Mouse (Mus musculus) gastrocnemius, adult 2 months (tissue): ENCODE data around the gene Aatf. TPM values are rescaled to one million over a fixed set of nuclear protein-coding genes. Genes with fewer than 3 reads are reported as not detected.

Source experiments
- DNase-seq: peaks from one replicate; pipeline ENCODE4 v3.0.0; 2022
- H3K27ac ChIP-seq: fragments of 200-600 bp; 2 replicates; pipeline ENCODE4 v1.8.1; 2022; ENCODE audit warnings: mild to moderate bottlenecking
- H3K4me3 ChIP-seq: fragments of 200-600 bp; 2 replicates; pipeline ENCODE4 v1.8.1; 2022; ENCODE audit warnings: mild to moderate bottlenecking, moderate library complexity
- CTCF ChIP-seq: fragments of 200-600 bp; IDR thresholded peaks from 2 replicates; pipeline ENCODE4 v1.8.1; 2022; ENCODE audit warnings: antibody characterized with exemption, mild to moderate bottlenecking, moderate library complexity
- intact Hi-C: fragments of 180-260 bp; cut with DNase I; formaldehyde crosslinking; loops from one replicate; pipeline ENCODE4 v1.15.1; 2025
- total RNA-seq, 2 experiments: library from RNA; stranded (reverse); gene quantifications; 2 replicates each; pipeline ENCODE4 v1.2.3; 2021

The Aatf gene
- total RNA-seq, 2 experiments from 2014 or later = 13.1 to 13.2 TPM

DNA sequence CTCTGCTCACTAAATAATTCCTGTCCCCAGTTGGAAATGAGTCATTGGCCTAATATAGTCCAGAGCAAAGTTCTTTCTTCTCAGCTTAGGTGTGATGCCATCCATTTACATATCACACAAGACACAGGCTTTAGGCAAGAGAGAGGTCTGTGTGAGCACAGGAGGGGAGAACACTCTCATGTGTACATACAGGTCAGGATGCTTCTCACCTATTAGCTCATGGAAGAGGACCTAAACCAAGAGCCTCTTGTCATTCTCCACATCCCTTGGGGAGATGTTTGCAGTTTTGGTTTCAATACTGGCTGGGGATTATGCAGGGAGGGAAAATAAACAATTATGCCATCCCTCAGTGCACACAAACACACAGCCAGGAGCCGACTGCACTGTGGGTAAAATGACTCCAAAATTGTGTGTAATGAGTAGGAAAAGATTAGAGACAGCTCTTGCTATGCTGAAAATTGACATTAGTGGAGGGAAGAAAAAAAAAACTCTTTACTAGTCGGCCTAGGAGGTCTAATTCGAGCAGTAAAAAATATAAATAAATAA lies 137.3 kb downstream of the Aatf start:
- intact Hi-C loops = no loop called here
- Histone ChIP-seq H3K27ac (no peak overlapping the region), H3K4me3 (no peak overlapping the region)
- DNase-seq = no peak
- TF ChIP-seq CTCF = no peak

DNA sequence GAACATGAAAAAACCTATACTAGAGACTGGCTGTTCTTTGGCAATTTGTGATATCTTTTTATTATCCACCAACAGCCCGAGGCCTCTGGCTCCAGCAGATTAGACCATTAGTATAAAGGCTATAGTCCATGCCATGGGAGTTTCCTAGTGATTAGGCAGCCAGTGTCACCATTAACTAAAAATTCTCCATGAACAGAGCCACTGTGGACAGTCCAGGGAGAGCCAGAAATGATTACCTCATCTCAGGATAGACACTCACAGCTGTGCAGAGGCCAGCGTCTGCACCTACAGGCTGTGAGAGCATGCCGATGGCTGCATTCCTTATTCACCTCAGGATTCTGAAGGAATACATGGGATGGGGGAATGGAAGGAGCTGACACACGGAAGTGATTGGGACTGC lies 140.2 kb downstream of the Aatf start:
- H3K4me3 ChIP-seq = no peak overlapping the region
- intact Hi-C loops = no loop called here
- H3K27ac ChIP-seq = no peak overlapping the region
- no peak for DNase-seq
- no peak for TF ChIP-seq CTCF

Other genes starting within 250 kb of the Aatf start
- not detected for gene Lhx1, start 12.0 kb upstream of the Aatf start, total RNA-seq